Mouse (Mus musculus) lung, embryonic 14.5 days (tissue): ENCODE measurements around the gene Nanos3. TPM values are rescaled to one million over a fixed set of nuclear protein-coding genes. Genes with fewer than 3 reads are reported as not detected.

Source experiments
- ATAC-seq: fragments of 200-750 bp; cut with Nextera tagmentation; 2 replicates; pipeline ENCODE4 v1.8.0; 2017; ENCODE audit warnings: mild to moderate bottlenecking, moderate TSS enrichment, moderate library complexity; ENCODE audit not compliant: insufficient read depth
- DNase-seq: peaks from one replicate; pipeline ENCODE4 v3.0.0-alpha.2; 2015
- H3K27ac ChIP-seq: fragments of 300-500 bp; sonication (generic); 2 replicates; pipeline ENCODE4 v1.5.1; 2014; ENCODE audit warnings: low read depth, mild to moderate bottlenecking, moderate library complexity
- H3K27me3 ChIP-seq: fragments of 300-500 bp; sonication (generic); 2 replicates; pipeline ENCODE4 v1.6.1; 2014; ENCODE audit warnings: low read length, control low read depth; ENCODE audit not compliant: insufficient read depth
- H3K36me3 ChIP-seq: fragments of 300-500 bp; sonication (generic); 2 replicates; pipeline ENCODE4 v1.6.1; 2014; ENCODE audit warnings: control low read depth; ENCODE audit not compliant: insufficient read depth
- H3K4me1 ChIP-seq: fragments of 300-500 bp; sonication (generic); 2 replicates; pipeline ENCODE4 v1.6.1; 2014; ENCODE audit warnings: antibody characterized with exemption, control low read depth; ENCODE audit not compliant: insufficient read depth
- H3K4me2 ChIP-seq: fragments of 300-500 bp; sonication (generic); 2 replicates; pipeline ENCODE4 v1.6.1; 2014; ENCODE audit warnings: mild to moderate bottlenecking
- H3K4me3 ChIP-seq: fragments of 300-500 bp; sonication (generic); 2 replicates; pipeline ENCODE4 v1.5.1; 2014; ENCODE audit warnings: low read depth, low read length
- H3K9ac ChIP-seq: fragments of 300-500 bp; sonication (generic); 2 replicates; pipeline ENCODE4 v1.6.1; 2014
- H3K9me3 ChIP-seq: fragments of 300-500 bp; sonication (generic); 2 replicates; pipeline ENCODE4 v1.6.1; 2016; ENCODE audit warnings: low read depth, low read length, control low read depth
- CTCF ChIP-seq: IDR thresholded peaks from 2 replicates; pipeline ENCODE4 v1.5.1; 2016; ENCODE audit warnings: antibody characterized with exemption, low read depth
- WGBS: fragments of 180-500 bp; shearing (Covaris S2); extraction: QIAGEN DNeasy Blood & Tissue Kit; methylation state at CpG from one replicate; pipeline ENCODE4 v1.1.7; 2014; 5-methylcytosine and 5-hydroxymethylcytosine counted together
- polyA plus RNA-seq: library from polyadenylated mRNA; unstranded; fragments of >200 nt; fragmentation: Nextera tagmentation; extraction: Ambion mirVana; gene quantifications from 2 replicates; pipeline ENCODE4 v1.2.1, GENCODE M21; 2014

The Nanos3 gene
- polyA plus RNA-seq, 1 experiment from 2014 or later, result 2.8 TPM

GRCm38 (mm10) chr8:84170096-84170495 lies 14.9 kb downstream of the Nanos3 start:
- DNase-seq, result no peak
- Histone ChIP-seq H3K9ac (no peak overlapping the region), H3K27me3 (no peaks in the 10 kb centered on the region), H3K9me3 (no peaks in the 10 kb centered on the region), H3K4me2 (no peak overlapping the region), H3K27ac (no peak overlapping the region), H3K4me3 (no peak overlapping the region), H3K36me3 (peaks cover 42% of the 10 kb centered on the region), H3K4me1 (no peaks in the 10 kb centered on the region)
- WGBS, result 84% methylated on average over 5 of the region's 5 CpGs
- no peak for TF ChIP-seq CTCF
- ATAC-seq, result no peak

GRCm38 (mm10) chr8:84167696-84168095 lies 17.3 kb downstream of the Nanos3 start:
- Histone ChIP-seq H3K9me3 (no peaks in the 10 kb centered on the region), H3K27ac (no peak overlapping the region), H3K9ac (no peak overlapping the region), H3K36me3 (peaks cover 18% of the 10 kb centered on the region), H3K4me3 (no peak overlapping the region), H3K4me1 (no peaks in the 10 kb centered on the region), H3K4me2 (no peak overlapping the region), H3K27me3 (no peaks in the 10 kb centered on the region)
- no peak for ATAC-seq
- 89% methylated on average over 2 of the region's 2 CpGs for WGBS
- DNase-seq, result no peak
- no peak for TF ChIP-seq CTCF

- Histone ChIP-seq H3K9me3 (no peaks in the 10 kb centered on the region), H3K36me3 (0 out of 2 replicates have a peak, but pooled peaks cover 6% of the 10 kb centered on the region), H3K4me3 (no peak overlapping the region), H3K27ac (no peak overlapping the region), H3K4me1 (no peaks in the 10 kb centered on the region), H3K4me2 (no peak overlapping the region), H3K27me3 (no peaks in the 10 kb centered on the region), H3K9ac (no peak overlapping the region)
- ATAC-seq, result no peak
- no peak for DNase-seq
- TF ChIP-seq CTCF, result no peak
- 91% methylated on average over 4 of the region's 4 CpGs for WGBS
Observed at GRCm38 (mm10) chr8:84157620-84158019, 27.4 kb downstream of the Nanos3 start.

- Histone ChIP-seq H3K4me3 (no peak overlapping the region), H3K4me1 (peaks cover 11% of the 10 kb centered on the region), H3K27ac (no peak overlapping the region), H3K9ac (no peak overlapping the region), H3K36me3 (peaks cover 6% of the 10 kb centered on the region; the same call in 1 of the 2 replicates), H3K27me3 (no peaks in the 10 kb centered on the region), H3K4me2 (no peak overlapping the region), H3K9me3 (no peaks in the 10 kb centered on the region)
- 65% methylated on average over 3 of the region's 3 CpGs for WGBS
- TF ChIP-seq CTCF, result no peak
- no peak for DNase-seq
- no peak for ATAC-seq
Observed at GRCm38 (mm10) chr8:84149181-84149580, 35.8 kb downstream of the Nanos3 start.

GRCm38 (mm10) chr8:84148531-84148850 lies 36.5 kb downstream of the Nanos3 start:
- Histone ChIP-seq H3K36me3 (peaks cover 11% of the 10 kb centered on the region), H3K27me3 (no peaks in the 10 kb centered on the region), H3K9ac (peak overlapping the region; percentile 42; the same call in 1 of the 2 replicates), H3K4me3 (peak overlapping the region; percentile 72; the same call in 1 of the 2 replicates), H3K4me1 (peaks cover 11% of the 10 kb centered on the region), H3K9me3 (no peaks in the 10 kb centered on the region), H3K27ac (no peak overlapping the region), H3K4me2 (peak overlapping the region; percentile 92)
- TF ChIP-seq CTCF, result no peak
- DNase-seq, result peak; percentile 24
- peak; percentile 2; the same call in 1 of the 2 replicates for ATAC-seq
- 80% methylated on average over 5 of the region's 5 CpGs for WGBS

- Histone ChIP-seq H3K9me3 (no peaks in the 10 kb centered on the region), H3K27ac (peak within 1 kb of the TSS; percentile 64; the same call in 1 of the 2 replicates), H3K9ac (peak within 1 kb of the TSS; percentile 76), H3K27me3 (no peaks in the 10 kb centered on the region), H3K4me1 (peaks cover 11% of the 10 kb centered on the region), H3K4me3 (peak within 1 kb of the TSS; percentile 72), H3K36me3 (peaks cover 16% of the 10 kb centered on the region), H3K4me2 (peak within 1 kb of the TSS; percentile 92)
- TF ChIP-seq CTCF, result peak; percentile 4; the same call in 1 of the 2 replicates
- peak; percentile 99 for DNase-seq
- WGBS, result 12% methylated on average over 49 of the region's 49 CpGs
- peak; percentile 96 for ATAC-seq
Observed at GRCm38 (mm10) chr8:84147769-84148530, 37.1 kb downstream of the Nanos3 start, which contains the start of the genes Cc2d1a and 4930432K21Rik. Gene Cc2d1a, minus strand, starts transcription at chr8:84147936. Gene 4930432K21Rik, plus strand, starts transcription at chr8:84148025.

- Histone ChIP-seq H3K36me3 (peaks cover 22% of the 10 kb centered on the region), H3K9ac (peak overlapping the region; percentile 76), H3K27me3 (no peaks in the 10 kb centered on the region), H3K4me3 (peak overlapping the region; percentile 72), H3K9me3 (no peaks in the 10 kb centered on the region), H3K4me1 (peaks cover 11% of the 10 kb centered on the region), H3K4me2 (peak overlapping the region; percentile 92), H3K27ac (peak overlapping the region; percentile 64; the same call in 1 of the 2 replicates)
- DNase-seq, result peak; percentile 57
- 7% methylated on average over 14 of the region's 14 CpGs for WGBS
- peak; percentile 48 for ATAC-seq
- no peak for TF ChIP-seq CTCF
Observed at GRCm38 (mm10) chr8:84147324-84147766, 37.7 kb downstream of the Nanos3 start.
